Mouse (Mus musculus): ENCODE measurements around the gene Surf6.

- TF ChIP-seq CTCF (IDR thresholded peaks at IDR 0.05; ENCODE audit: low read depth, low read length) (no peak), POLR2A (IDR thresholded peaks at IDR 0.05; ENCODE audit: extremely low read depth, insufficient read depth, low read length) (no peak)
Measured at GRCm38 (mm10) chr2:26870666-26871065, 32.0 kb downstream of the Surf6 start.

Measured in liver, adult 2 months (tissue).